Mouse (Mus musculus) retina, adult 2 months (tissue): ENCODE results near the gene Gm15294.

Source experiments
- DNase-seq: peaks from one replicate; pipeline ENCODE4 v3.0.0-alpha.2; 2012; ENCODE audit warnings: low read depth, low spot score

Gene Gm15294

GRCm38 (mm10) chrX:141875135-141875534, at the start of gene Gm15294:
Gm15294 (minus strand) TSS chrX:141875235.
- no peak for DNase-seq

- DNase-seq = no peak
Observed at GRCm38 (mm10) chrX:141884336-141885048, 9.5 kb upstream of the Gm15294 start.

- DNase-seq = no peak
Observed at GRCm38 (mm10) chrX:141874024-141874423, 1.0 kb downstream of the Gm15294 start.

GRCm38 (mm10) chrX:141873597-141873996, 1.4 kb downstream of the Gm15294 start:
- no peak for DNase-seq

GRCm38 (mm10) chrX:141855684-141856396, 19.2 kb downstream of the Gm15294 start:
- no peak for DNase-seq
